Mouse (Mus musculus): ENCODE results near the gene Slc24a2. TPM values are rescaled to one million over a fixed set of nuclear protein-coding genes. Genes with fewer than 3 reads are reported as not detected.

Slc24a2 gene
- polyA plus RNA-seq, 1 experiment: not detected

DNA sequence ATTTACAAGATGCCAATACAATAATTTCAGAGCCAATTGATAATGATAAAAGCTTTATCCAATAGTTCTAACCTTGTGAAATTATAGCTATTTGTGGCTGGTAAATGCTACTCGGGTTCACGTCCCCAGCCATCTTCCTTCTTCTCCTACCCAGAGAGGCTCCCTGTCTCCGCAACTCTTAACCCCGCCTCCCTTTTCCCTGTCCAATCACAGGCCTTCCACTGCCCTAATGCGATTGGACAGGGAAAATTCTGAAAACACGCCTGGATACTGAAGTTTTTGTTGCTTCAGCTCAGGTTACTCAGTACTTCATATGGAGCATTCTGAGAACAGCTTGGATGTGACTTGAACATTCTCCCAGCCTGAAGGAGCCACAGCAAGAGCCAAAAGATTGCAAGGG lies 287.0 kb downstream of the Slc24a2 start:
- Histone ChIP-seq H3K9me3 (0 out of 2 replicates have a peak, but pooled peaks cover 2% of the 10 kb centered on the region), H3K4me3 (replicated peaks) (no peak overlapping the region), H3K4me1 (no peaks in the 10 kb centered on the region; the same call in 1 of the 2 replicates), H3K27me3 (replicated peaks) (no peaks in the 10 kb centered on the region), H3K36me3 (replicated peaks; ENCODE audit: low read length) (no peaks in the 10 kb centered on the region)
- TF ChIP-seq GATA1 (IDR thresholded peaks at IDR 0.05; ENCODE audit: borderline replicate concordance, low read length) (no peak), FLI1 (IDR thresholded peaks at IDR 0.05; ENCODE audit: low read length) (no peak)

DNA sequence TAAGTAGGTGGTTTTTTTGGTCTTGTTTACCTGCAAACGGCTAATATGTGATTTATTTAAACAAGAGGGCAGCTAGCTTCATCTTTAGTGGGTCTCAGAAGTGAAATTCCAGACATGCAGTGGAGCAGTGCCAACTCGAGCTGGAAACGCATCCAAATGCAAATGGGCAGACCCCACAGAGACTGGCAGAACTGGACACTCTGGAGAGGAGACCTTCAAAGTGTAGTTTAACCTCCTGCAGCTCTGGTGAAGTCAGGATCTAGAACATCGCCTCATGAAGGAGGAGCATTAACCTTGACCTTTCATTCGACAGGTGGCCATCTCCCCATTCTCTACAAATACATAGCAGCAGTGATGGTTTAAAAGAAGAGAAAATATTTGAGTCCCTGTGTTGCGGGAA lies 287.6 kb downstream of the Slc24a2 start:
- no peaks in the 10 kb centered on the region; the same call in 1 of the 2 replicates for H3K4me1 ChIP-seq
- no peaks in the 10 kb centered on the region for H3K27me3 ChIP-seq (replicated peaks)
- no peaks in the 10 kb centered on the region for H3K36me3 ChIP-seq (replicated peaks; ENCODE audit: low read length)
- TF ChIP-seq GATA1 (IDR thresholded peaks at IDR 0.05; ENCODE audit: borderline replicate concordance, low read length) (no peak), FLI1 (IDR thresholded peaks at IDR 0.05; ENCODE audit: low read length) (no peak)
- no peak overlapping the region for H3K4me3 ChIP-seq (replicated peaks)
- 0 out of 2 replicates have a peak, but pooled peaks cover 2% of the 10 kb centered on the region for H3K9me3 ChIP-seq

DNA sequence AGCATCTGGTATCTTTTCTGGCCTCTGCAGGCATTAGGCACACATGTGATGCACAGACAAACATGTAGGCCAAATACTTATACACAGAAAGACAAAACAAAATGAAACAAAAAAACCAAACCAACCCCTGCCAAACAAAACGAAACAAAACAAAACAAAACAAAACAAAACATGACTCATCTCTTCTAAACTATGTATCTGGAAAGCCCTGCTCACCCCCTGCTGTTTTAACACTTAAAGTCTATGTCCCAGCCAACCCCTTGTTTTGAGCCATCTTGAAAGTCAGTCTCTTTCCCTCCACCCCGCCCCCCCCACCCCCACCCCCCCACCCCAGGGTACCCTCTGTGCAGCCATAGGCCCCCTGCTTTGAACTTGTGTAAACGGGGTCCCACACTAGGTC lies 293.6 kb downstream of the Slc24a2 start:
- no peak overlapping the region for H3K4me3 ChIP-seq (replicated peaks)
- H3K4me1 ChIP-seq: no peaks in the 10 kb centered on the region
- H3K36me3 ChIP-seq (replicated peaks; ENCODE audit: low read length): no peaks in the 10 kb centered on the region
- no peaks in the 10 kb centered on the region for H3K9me3 ChIP-seq
- no peak for TF ChIP-seq FLI1 (IDR thresholded peaks at IDR 0.05; ENCODE audit: low read length)
- no peak for TF ChIP-seq GATA1 (IDR thresholded peaks at IDR 0.05; ENCODE audit: borderline replicate concordance, low read length)
- H3K27me3 ChIP-seq (replicated peaks): peaks cover 4% of the 10 kb centered on the region

DNA sequence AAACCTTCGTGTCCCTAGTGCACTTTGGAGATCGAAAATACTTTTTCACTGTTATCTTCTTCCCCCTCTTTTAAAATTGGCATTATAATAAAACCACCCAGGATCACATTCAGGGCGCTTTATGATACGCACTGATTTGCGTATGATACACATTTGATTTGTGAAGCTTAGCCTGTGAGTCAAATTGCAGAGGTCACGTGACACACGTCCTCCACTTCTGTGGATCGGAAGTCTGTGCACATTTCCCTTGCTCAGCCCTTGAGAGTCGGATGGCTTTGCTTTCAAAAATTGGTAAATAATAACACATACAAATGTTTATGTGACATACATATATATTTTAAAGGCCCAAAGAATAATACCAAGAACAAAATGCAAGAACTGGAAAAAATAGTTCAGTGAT lies 294.1 kb downstream of the Slc24a2 start:
- Histone ChIP-seq H3K27me3 (replicated peaks) (peaks cover 4% of the 10 kb centered on the region), H3K36me3 (replicated peaks; ENCODE audit: low read length) (no peaks in the 10 kb centered on the region), H3K9me3 (no peaks in the 10 kb centered on the region), H3K4me3 (replicated peaks) (no peak overlapping the region), H3K4me1 (no peaks in the 10 kb centered on the region)
- TF ChIP-seq GATA1 (IDR thresholded peaks at IDR 0.05; ENCODE audit: borderline replicate concordance, low read length) (no peak), FLI1 (IDR thresholded peaks at IDR 0.05; ENCODE audit: low read length) (no peak)
